34 mouse cellular contexts compared by ENCODE assay signal in the genomic region with DNA sequence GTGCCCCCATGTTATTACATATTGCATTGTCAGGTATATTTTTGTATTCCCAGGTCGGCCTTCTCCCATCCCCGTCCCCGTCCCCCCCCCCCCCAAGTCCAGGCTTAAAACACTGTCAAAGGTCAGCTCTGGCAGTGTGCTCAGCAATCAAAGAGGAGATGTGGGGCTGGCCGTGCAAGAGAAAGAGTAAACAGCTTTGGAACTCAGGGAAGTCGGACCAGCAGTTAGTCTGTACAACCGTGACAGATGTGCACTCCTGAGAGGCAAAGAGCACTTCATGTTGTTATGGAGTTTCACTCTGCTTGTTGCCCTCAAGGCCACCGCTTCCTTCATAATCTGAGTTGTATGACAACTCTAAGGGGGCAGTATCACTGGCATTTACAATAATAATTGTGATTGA. TPM values are rescaled to one million over a fixed set of nuclear protein-coding genes. Genes with fewer than 3 reads are reported as not detected.
DNase-seq lines count a peak whose midpoint lies in the region; ATAC-seq and TF ChIP-seq lines count a peak whose summit lies in the region.
"Had no signal": no experiment of that assay in that cellular context is flagged by ENCODE, and none has a peak within 500 bp of the region (broad histone marks: within the 10 kb centered on the region; RNA-seq: fewer than 3 reads in every experiment).

No protein-coding gene starts in this region.

- no peaks in the 10 kb centered on the region for H3K4me1 ChIP-seq in forebrain, embryonic 11.5 days (replicated peaks; ENCODE audit: control insufficient read depth, insufficient read depth, low read length)
- H3K4me1 ChIP-seq in forebrain, embryonic 10.5 days: no peaks in the 10 kb centered on the region
- H3K4me1 ChIP-seq in liver, embryonic 14.5 days (replicated peaks; ENCODE audit: control insufficient read depth in 2 of 2, insufficient read depth in 2 of 2, low read length in 1 of 2): peaks cover 0 to 3% of the 10 kb centered on the region in 2 experiments; a peak in 1 of 4 replicates
- H3K4me1 ChIP-seq: forebrain, embryonic 13.5 days; hindbrain, embryonic 13.5 days; kidney, embryonic 15.5 days; lung, embryonic 15.5 days; midbrain, embryonic 12.5 days; neural tube, embryonic 12.5 days had no signal

- no peak overlapping the region for H3K4me3 ChIP-seq in forebrain, embryonic 11.5 days (ENCODE audit: low read depth, low read length)
- no peak overlapping the region for H3K4me3 ChIP-seq in forebrain, embryonic 10.5 days
- H3K4me3 ChIP-seq in liver, embryonic 14.5 days (ENCODE audit: insufficient read depth in 1 of 2, low read depth in 2 of 2, low read length in 2 of 2): no peak overlapping the region
- H3K4me3 ChIP-seq: erythroblast, embryonic 14.5 days; forebrain, embryonic 13.5 days; gastrocnemius, adult 2 months; heart, adult 2 months; heart, embryonic 12.5 days; hindbrain, embryonic 13.5 days; kidney, embryonic 15.5 days; lung, embryonic 15.5 days; megakaryocyte, embryonic 14.5 days; midbrain, embryonic 12.5 days; myocyte; neural tube, embryonic 12.5 days had no signal

- WGBS in forebrain, embryonic 11.5 days: 75% methylated on average over 7 of the region's 7 CpGs
- 83% methylated on average over 7 of the region's 7 CpGs for WGBS in forebrain, embryonic 10.5 days
- WGBS in liver, embryonic 14.5 days (ENCODE audit: insufficient replicate concordance): 65% methylated on average over 7 of the region's 7 CpGs

- ATAC-seq in forebrain, embryonic 11.5 days (replicated peaks; ENCODE audit: low FRiP score): 0 out of 2 replicates have a peak, but pooled peaks have one; percentile 18
- ATAC-seq in liver, embryonic 14.5 days (ENCODE audit: insufficient read depth): peak; percentile 33; the same call in 1 of the 2 replicates
- ATAC-seq in frontal cortex, adult (ENCODE audit: low TSS enrichment): no peak
- ATAC-seq: CD4-positive, CD25-positive, alpha-beta regulatory T cell, adult 4 months had no signal

- H3K4me2 ChIP-seq in forebrain, embryonic 11.5 days (ENCODE audit: low read depth, low read length, severe bottlenecking): no peak overlapping the region
- no peak overlapping the region for H3K4me2 ChIP-seq in liver, embryonic 14.5 days (ENCODE audit: low read depth)
- H3K4me2 ChIP-seq: forebrain, embryonic 13.5 days; heart, embryonic 12.5 days; hindbrain, embryonic 13.5 days; kidney, embryonic 15.5 days; lung, embryonic 15.5 days; midbrain, embryonic 12.5 days; neural tube, embryonic 12.5 days had no signal

- H3K27ac ChIP-seq in forebrain, embryonic 11.5 days (ENCODE audit: low read depth, low read length): no peak overlapping the region
- H3K27ac ChIP-seq in forebrain, embryonic 10.5 days: no peak overlapping the region
- no peak overlapping the region for H3K27ac ChIP-seq in liver, embryonic 14.5 days
- H3K27ac ChIP-seq: forebrain, embryonic 13.5 days; gastrocnemius, adult 2 months; heart, adult 2 months; hindbrain, embryonic 13.5 days; kidney, embryonic 15.5 days; lung, embryonic 15.5 days; midbrain, embryonic 12.5 days; neural tube, embryonic 12.5 days; stomach, postnatal 0 days had no signal

- H3K27me3 ChIP-seq in forebrain, embryonic 11.5 days (ENCODE audit: control insufficient read depth, insufficient read depth, low read length): no peaks in the 10 kb centered on the region
- H3K27me3 ChIP-seq in forebrain, embryonic 10.5 days (ENCODE audit: poor library complexity, severe bottlenecking): no peaks in the 10 kb centered on the region
- no peaks in the 10 kb centered on the region for H3K27me3 ChIP-seq in liver, embryonic 14.5 days (ENCODE audit: control insufficient read depth, insufficient read depth, low read length)
- H3K27me3 ChIP-seq: forebrain, embryonic 13.5 days; heart, embryonic 12.5 days; hindbrain, embryonic 13.5 days; kidney, embryonic 15.5 days; lung, embryonic 15.5 days; megakaryocyte, embryonic 14.5 days; midbrain, embryonic 12.5 days; neural tube, embryonic 12.5 days had no signal

- peaks cover under 1% of the 10 kb centered on the region; the same call in 1 of the 2 replicates for H3K36me3 ChIP-seq in forebrain, embryonic 11.5 days (ENCODE audit: control insufficient read depth, insufficient read depth, low read length)
- peaks cover 10% of the 10 kb centered on the region for H3K36me3 ChIP-seq in forebrain, embryonic 10.5 days (replicated peaks)
- peaks cover 6% of the 10 kb centered on the region for H3K36me3 ChIP-seq in liver, embryonic 14.5 days (replicated peaks; ENCODE audit: control insufficient read depth, insufficient read depth, low read depth)

- no peak for DNase-seq in forebrain, embryonic 11.5 days (ENCODE audit: low spot score)
- DNase-seq in forebrain, embryonic 10.5 days (ENCODE audit: extremely low spot score, low spot score): no peak
- DNase-seq in liver: peak; percentile 16
- DNase-seq in liver, embryonic 14.5 days (ENCODE audit: low read depth in 3 of 3, low spot score in 3 of 3): peak in 1 of 3 experiments; percentile 14
- no peak for DNase-seq in cerebellum, postnatal 25 days
- DNase-seq in B cell, adult 2 months: no peak
- DNase-seq: adrenal gland, postnatal 25 days; cerebellum, adult 18-20 months; cerebellum, postnatal 14 days; gastrocnemius, adult 2 months; gastrocnemius, postnatal 36 days; heart, adult 2 months; heart, postnatal 4 days; kidney, adult 18-20 months; kidney, postnatal 25 days; left cerebral cortex, postnatal 4 days; lung, postnatal 4 days; right cerebral cortex, adult 18-20 months; spleen, adult 18-20 months; thymus, adult 18-20 months; thymus, postnatal 25 days had no signal

- H3K9me3 ChIP-seq in forebrain, embryonic 11.5 days (ENCODE audit: control insufficient read depth, low read length): no peaks in the 10 kb centered on the region
- H3K9me3 ChIP-seq in forebrain, embryonic 10.5 days: no peaks in the 10 kb centered on the region
- H3K9me3 ChIP-seq in liver, embryonic 14.5 days (ENCODE audit: control insufficient read depth, low read length): no peaks in the 10 kb centered on the region
- H3K9me3 ChIP-seq: forebrain, embryonic 13.5 days; heart, embryonic 12.5 days; hindbrain, embryonic 13.5 days; kidney, embryonic 15.5 days; lung, embryonic 15.5 days; megakaryocyte, embryonic 14.5 days; midbrain, embryonic 12.5 days; neural tube, embryonic 12.5 days had no signal

- H3K9ac ChIP-seq in forebrain, embryonic 11.5 days (ENCODE audit: low read length): no peak overlapping the region
- no peak overlapping the region for H3K9ac ChIP-seq in liver, embryonic 14.5 days (replicated peaks)
- H3K9ac ChIP-seq: forebrain, embryonic 13.5 days; heart, embryonic 12.5 days; hindbrain, embryonic 13.5 days; kidney, embryonic 15.5 days; lung, embryonic 15.5 days; midbrain, embryonic 12.5 days; neural tube, embryonic 12.5 days had no signal

- TF ChIP-seq EP300 in liver, embryonic 14.5 days (IDR thresholded peaks at IDR 0.05; ENCODE audit: low read depth): no peak

- TF ChIP-seq CTCF in liver, embryonic 14.5 days (IDR thresholded peaks at IDR 0.05; ENCODE audit: low read depth): no peak

RNA-seq across cellular contexts. Expression of a gene that starts 9.1 kb away (rescaled TPM):
- polyA plus RNA-seq in forebrain, embryonic 11.5 days (2014; fragmentation: Nextera tagmentation; extraction: Ambion mirVana): 1.2 and 1.6 TPM in 2 replicates
- 0.28 and 0.38 TPM in 2 replicates for polyA plus RNA-seq in forebrain, embryonic 10.5 days (2016; fragmentation: Nextera tagmentation; extraction: Ambion mirVana)
- not detected in 2 replicates for polyA plus RNA-seq in liver, embryonic 14.5 days (2012; rRNA removed)
- 0.03 and 0.08 TPM in 2 replicates for polyA plus RNA-seq in liver, embryonic 14.5 days (2014; fragmentation: Nextera tagmentation; extraction: Ambion mirVana)
